ENCODE assay signal across 8 mouse cellular contexts in genomic region chr11:60178005-60178404, GRCm38 (mm10). TPM values are rescaled to one million over a fixed set of nuclear protein-coding genes. Genes with fewer than 3 reads are reported as not detected.
DNase-seq lines count a peak whose midpoint lies in the region; ATAC-seq and TF ChIP-seq lines count a peak whose summit lies in the region.
"Had no signal": no experiment of that assay in that cellular context is flagged by ENCODE, and none has a peak within 500 bp of the region (broad histone marks: within the 10 kb centered on the region; RNA-seq: fewer than 3 reads in every experiment).

No protein-coding gene starts in this region.

- DNase-seq in liver = no peak
- no peak for DNase-seq in hindbrain, postnatal 0 days (ENCODE audit: low spot score)
- no peak for DNase-seq in spleen, postnatal 14 days (ENCODE audit: low spot score in 2 of 2)
- no peak for DNase-seq in thymus, adult 2 months

- 74% methylated on average over 6 of the region's 6 CpGs for WGBS in liver, embryonic 12.5 days (ENCODE audit: insufficient replicate concordance)
- WGBS in forebrain, embryonic 12.5 days = 53% methylated on average over 6 of the region's 6 CpGs
- 29% methylated on average over 6 of the region's 6 CpGs for WGBS in hindbrain, postnatal 0 days
- WGBS in neural tube, embryonic 15.5 days = 41% methylated on average over 6 of the region's 6 CpGs
- 90% methylated on average over 6 of the region's 6 CpGs for WGBS in thymus, adult 2 months

- ATAC-seq in liver, embryonic 12.5 days = no peak
- ATAC-seq in forebrain, embryonic 12.5 days (ENCODE audit: low FRiP score) = no peak
- ATAC-seq in hindbrain, postnatal 0 days = no peak
- no peak for ATAC-seq in neural tube, embryonic 15.5 days (ENCODE audit: low FRiP score)

- no peak overlapping the region for H3K9ac ChIP-seq in liver, embryonic 12.5 days
- H3K9ac ChIP-seq in forebrain, embryonic 12.5 days = peak overlapping the region; percentile 83
- peak overlapping the region; percentile 84 for H3K9ac ChIP-seq in hindbrain, postnatal 0 days (replicated peaks; ENCODE audit: low read length)
- H3K9ac ChIP-seq in neural tube, embryonic 15.5 days (replicated peaks) = peak overlapping the region; percentile 78
- H3K9ac ChIP-seq: liver, embryonic 14.5 days had no signal

- no peak for TF ChIP-seq CTCF in hindbrain, postnatal 0 days (IDR thresholded peaks at IDR 0.05; ENCODE audit: low read depth)
- TF ChIP-seq CTCF in thymus, adult 2 months (IDR thresholded peaks at IDR 0.05; ENCODE audit: borderline replicate concordance, control insufficient read depth, extremely low read depth, insufficient read depth, low read length, poor library complexity) = no peak

- H3K36me3 ChIP-seq in liver, embryonic 12.5 days = peaks cover 18% of the 10 kb centered on the region
- H3K36me3 ChIP-seq in forebrain, embryonic 12.5 days (replicated peaks) = 0 out of 2 replicates have a peak, but pooled peaks cover 4% of the 10 kb centered on the region
- 0 out of 2 replicates have a peak, but pooled peaks cover 3% of the 10 kb centered on the region for H3K36me3 ChIP-seq in hindbrain, postnatal 0 days (ENCODE audit: insufficient read depth, low read length)
- H3K36me3 ChIP-seq in neural tube, embryonic 15.5 days = no peaks in the 10 kb centered on the region
- no peaks in the 10 kb centered on the region for H3K36me3 ChIP-seq in thymus, adult 2 months (ENCODE audit: control insufficient read depth, insufficient read depth, low read length)

- no peaks in the 10 kb centered on the region for H3K9me3 ChIP-seq in liver, embryonic 12.5 days (replicated peaks)
- no peaks in the 10 kb centered on the region for H3K9me3 ChIP-seq in forebrain, embryonic 12.5 days
- no peaks in the 10 kb centered on the region for H3K9me3 ChIP-seq in hindbrain, postnatal 0 days (ENCODE audit: low read length)
- no peaks in the 10 kb centered on the region for H3K9me3 ChIP-seq in neural tube, embryonic 15.5 days (replicated peaks)

- H3K27ac ChIP-seq in liver, embryonic 12.5 days = peak overlapping the region; percentile 31; the same call in 1 of the 2 replicates
- H3K27ac ChIP-seq in forebrain, embryonic 12.5 days = peak overlapping the region; percentile 99
- peak overlapping the region; percentile 99 for H3K27ac ChIP-seq in hindbrain, postnatal 0 days
- H3K27ac ChIP-seq in neural tube, embryonic 15.5 days (replicated peaks) = peak overlapping the region; percentile 99
- H3K27ac ChIP-seq in thymus, adult 2 months (ENCODE audit: control insufficient read depth, insufficient read depth, low read length) = no peak overlapping the region
- H3K27ac ChIP-seq: liver, embryonic 14.5 days had no signal

- peak overlapping the region; percentile 92 for H3K4me2 ChIP-seq in liver, embryonic 12.5 days
- H3K4me2 ChIP-seq in forebrain, embryonic 12.5 days = peak overlapping the region; percentile 99
- H3K4me2 ChIP-seq in hindbrain, postnatal 0 days (ENCODE audit: low read depth, low read length) = peak overlapping the region; percentile 96
- peak overlapping the region; percentile 77 for H3K4me2 ChIP-seq in neural tube, embryonic 15.5 days

- H3K4me3 ChIP-seq in liver, embryonic 12.5 days = no peak overlapping the region
- peak overlapping the region; percentile 65 for H3K4me3 ChIP-seq in forebrain, embryonic 12.5 days (replicated peaks)
- no peak overlapping the region for H3K4me3 ChIP-seq in hindbrain, postnatal 0 days (ENCODE audit: low read length)
- peak overlapping the region; percentile 63 for H3K4me3 ChIP-seq in neural tube, embryonic 15.5 days (replicated peaks)
- H3K4me3 ChIP-seq in thymus, adult 2 months (ENCODE audit: control insufficient read depth, insufficient read depth, low read length) = no peak overlapping the region

- no peak for TF ChIP-seq POLR2A in thymus, adult 2 months (IDR thresholded peaks at IDR 0.05; ENCODE audit: control insufficient read depth, extremely low read depth, insufficient read depth, low read length, poor library complexity)

- peaks cover 95% of the 10 kb centered on the region for H3K4me1 ChIP-seq in liver, embryonic 12.5 days
- peaks cover 86% of the 10 kb centered on the region for H3K4me1 ChIP-seq in forebrain, embryonic 12.5 days
- H3K4me1 ChIP-seq in hindbrain, postnatal 0 days (ENCODE audit: insufficient read depth, low read length) = peaks cover 54% of the 10 kb centered on the region
- peaks cover 91% of the 10 kb centered on the region for H3K4me1 ChIP-seq in neural tube, embryonic 15.5 days
- H3K4me1 ChIP-seq in thymus, adult 2 months (replicated peaks; ENCODE audit: control insufficient read depth, insufficient read depth, low read length) = peaks cover 39% of the 10 kb centered on the region

- peaks cover 11% of the 10 kb centered on the region for H3K27me3 ChIP-seq in liver, embryonic 12.5 days (replicated peaks)
- 0 out of 2 replicates have a peak, but pooled peaks cover 3% of the 10 kb centered on the region for H3K27me3 ChIP-seq in forebrain, embryonic 12.5 days
- no peaks in the 10 kb centered on the region for H3K27me3 ChIP-seq in hindbrain, postnatal 0 days (ENCODE audit: insufficient read depth, low read length)
- H3K27me3 ChIP-seq in neural tube, embryonic 15.5 days (replicated peaks) = no peaks in the 10 kb centered on the region
- no peaks in the 10 kb centered on the region for H3K27me3 ChIP-seq in thymus, adult 2 months (ENCODE audit: control insufficient read depth, insufficient read depth, low read length)

RNA-seq across cellular contexts. Expression of gene Srebf1, which starts 44.4 kb away (rescaled TPM):
- polyA plus RNA-seq in liver, embryonic 12.5 days (2016; fragmentation: Nextera tagmentation; extraction: Ambion mirVana) = 45.7 and 50.9 TPM in 2 replicates
- polyA plus RNA-seq in forebrain, embryonic 12.5 days (2016; fragmentation: Nextera tagmentation; extraction: Ambion mirVana) = 58.0 and 58.1 TPM in 2 replicates
- 163 and 169 TPM in 2 replicates for total RNA-seq in hindbrain, postnatal 0 days (2014; rRNA removed)
- 50.6 and 59.5 TPM in 2 replicates for polyA plus RNA-seq in hindbrain, postnatal 0 days (2015; fragmentation: Nextera tagmentation; extraction: Ambion mirVana)
- polyA plus RNA-seq in neural tube, embryonic 15.5 days (2015; fragmentation: Nextera tagmentation; extraction: Ambion mirVana) = 44.2 and 50.0 TPM in 2 replicates
- 466 and 519 TPM in 2 replicates for polyA plus RNA-seq in thymus, adult 2 months (2012; rRNA removed)

Comparison
In these comparisons a context has a peak if more than half of its experiments do, and no peak if none do; other contexts are left out.
1. H3K4me3 ChIP-seq: peak in forebrain, embryonic 12.5 days (single experiment) and neural tube, embryonic 15.5 days (single experiment); none in liver, embryonic 12.5 days (single experiment), hindbrain, postnatal 0 days (single experiment) and thymus, adult 2 months (single experiment).
2. Peak in every context shown above with its lines, with median percentiles within 50 percentile points of each other: H3K4me2 ChIP-seq.